Mouse (Mus musculus) G1E (cell line): ENCODE measurements at regions not wholly inside any gene's neighbourhood (a gene's known extent, or its start where the extent isn't known, plus 50 kb on each side); places are given as distances from the start of the nearest gene placed in this dataset.

Experiments used
- ATAC-seq: 2 replicates; pipeline ENCODE4 v1.8.0; 2016; ENCODE audit warnings: mild to moderate bottlenecking; ENCODE audit not compliant: insufficient number of reproducible peaks, poor library complexity, low FRiP score, severe bottlenecking; ENCODE audit errors: extremely low read depth
- DNase-seq: peaks from one replicate; pipeline ENCODE4 v3.0.0; 2012; ENCODE audit warnings: low spot score
- H3K27me3 ChIP-seq: 2 replicates; pipeline ENCODE4 v1.6.1; 2012; ENCODE audit warnings: mild to moderate bottlenecking, low read length, inconsistent platforms; ENCODE audit not compliant: insufficient read depth
- H3K36me3 ChIP-seq: replicated peaks from 2 replicates; pipeline ENCODE3; 2012; ENCODE audit warnings: mild to moderate bottlenecking, inconsistent platforms
- H3K4me1 ChIP-seq: 2 replicates; pipeline ENCODE4 v1.6.1; 2012; ENCODE audit warnings: low read depth, low read length, inconsistent platforms, mixed read lengths; ENCODE audit not compliant: insufficient read depth
- H3K4me3 ChIP-seq: 2 replicates; pipeline ENCODE4 v1.5.1; 2012; ENCODE audit warnings: low read depth, mild to moderate bottlenecking, inconsistent platforms, low read length, moderate library complexity, mixed read lengths
- H3K9me3 ChIP-seq: replicated peaks from 2 replicates; pipeline ENCODE4 v1.6.1; 2012; ENCODE audit warnings: inconsistent platforms
- CTCF ChIP-seq: IDR thresholded peaks from 2 replicates; pipeline ENCODE4 v1.5.1; 2012; ENCODE audit warnings: low read depth, low read length, inconsistent platforms, mixed read lengths
- GATA1 ChIP-seq: IDR thresholded peaks from 2 replicates; pipeline ENCODE4 v1.6.1; 2012; ENCODE audit warnings: borderline replicate concordance, low read length, inconsistent platforms, mixed read lengths
- GATA2 ChIP-seq: IDR thresholded peaks from 2 replicates; pipeline ENCODE4 v1.6.1; 2012; ENCODE audit warnings: low read depth, low read length, inconsistent platforms, borderline replicate concordance
- POLR2AphosphoS5 ChIP-seq: IDR thresholded peaks from 2 replicates; pipeline ENCODE4 v1.6.1; 2012; ENCODE audit warnings: low read depth, low read length, inconsistent platforms; ENCODE audit not compliant: insufficient replicate concordance
- TAL1 ChIP-seq: conservative IDR thresholded peaks from 2 replicates; pipeline ENCODE4 v1.6.1; 2012; ENCODE audit warnings: low read depth, low read length, inconsistent platforms, mixed read lengths

- no peaks in the 10 kb centered on the region for H3K36me3 ChIP-seq
- DNase-seq: no peak
- H3K4me1 ChIP-seq: no peaks in the 10 kb centered on the region
- TF ChIP-seq GATA1 (no peak), POLR2AphosphoS5 (no peak)
- no peaks in the 10 kb centered on the region for H3K9me3 ChIP-seq
- no peak overlapping the region for H3K4me3 ChIP-seq
- no peak for ATAC-seq
- no peaks in the 10 kb centered on the region for H3K27me3 ChIP-seq
These were observed 104.8 kb upstream of the 1700066M21Rik start for GRCm38 (mm10) chr1:57272593-57272992.

DNA sequence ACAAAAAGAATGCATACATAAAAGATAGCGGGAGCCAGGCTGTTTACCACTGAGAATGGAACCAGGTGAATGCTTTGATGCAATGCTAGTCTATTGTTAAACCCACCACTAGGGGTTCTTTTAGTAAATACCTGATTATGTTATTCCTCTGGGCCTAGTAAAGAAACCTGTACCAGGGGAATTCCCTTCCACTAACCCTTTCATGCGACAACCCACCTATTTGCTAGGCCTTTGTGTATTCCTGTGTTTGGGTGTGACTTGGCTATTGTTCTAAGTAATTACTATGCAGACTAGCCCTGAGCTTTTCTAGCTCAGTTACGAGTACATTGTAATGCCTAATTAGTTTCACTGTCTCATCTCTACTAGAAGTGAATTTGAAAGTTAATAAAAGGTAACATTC, 95.9 kb upstream of the 1700066M21Rik start:
- TF ChIP-seq CTCF: no peak
- TF ChIP-seq GATA2: no peak
- no peak for TF ChIP-seq GATA1
- no peak for TF ChIP-seq TAL1
- TF ChIP-seq POLR2AphosphoS5: no peak
- H3K36me3 ChIP-seq: no peaks in the 10 kb centered on the region
- H3K9me3 ChIP-seq: no peaks in the 10 kb centered on the region
- no peaks in the 10 kb centered on the region for H3K4me1 ChIP-seq
- H3K4me3 ChIP-seq: no peak overlapping the region
- no peak for DNase-seq
- no peaks in the 10 kb centered on the region for H3K27me3 ChIP-seq
- no peak for ATAC-seq

DNA sequence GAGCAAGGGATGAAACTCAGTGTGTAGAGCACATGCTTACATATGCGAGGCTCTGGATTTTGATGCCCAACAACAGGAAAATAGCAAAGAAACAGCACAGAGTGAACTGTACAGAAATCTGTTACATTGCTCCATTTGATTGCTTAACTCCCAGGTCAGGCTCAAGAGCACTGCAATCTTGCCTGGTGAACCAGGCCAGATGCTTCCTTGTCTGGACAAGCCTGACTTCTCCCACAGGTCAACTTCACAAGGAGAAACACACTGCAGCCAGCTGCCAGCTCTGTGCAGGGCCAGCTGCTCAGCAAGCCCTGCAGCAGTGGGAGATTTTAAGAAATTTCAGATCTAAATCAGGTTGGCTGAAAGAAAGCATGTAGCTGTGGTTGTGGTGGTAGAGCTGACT, 81.2 kb upstream of the 1700066M21Rik start:
- DNase-seq (no peak), ATAC-seq (no peak)
- Histone ChIP-seq H3K9me3 (no peaks in the 10 kb centered on the region), H3K36me3 (no peaks in the 10 kb centered on the region), H3K4me1 (no peaks in the 10 kb centered on the region), H3K4me3 (no peak overlapping the region), H3K27me3 (no peaks in the 10 kb centered on the region)
- TF ChIP-seq TAL1: no peak
- no peak for TF ChIP-seq GATA2
- TF ChIP-seq GATA1: no peak
- no peak for TF ChIP-seq POLR2AphosphoS5
- no peak for TF ChIP-seq CTCF

- H3K4me3 ChIP-seq: no peak overlapping the region
- no peaks in the 10 kb centered on the region for H3K36me3 ChIP-seq
- DNase-seq (no peak), ATAC-seq (no peak)
- no peaks in the 10 kb centered on the region for H3K4me1 ChIP-seq
- no peak for TF ChIP-seq POLR2AphosphoS5
- no peak for TF ChIP-seq GATA2
- TF ChIP-seq CTCF: no peak
- no peak for TF ChIP-seq TAL1
- no peak for TF ChIP-seq GATA1
- no peaks in the 10 kb centered on the region for H3K27me3 ChIP-seq
- no peaks in the 10 kb centered on the region for H3K9me3 ChIP-seq
These were observed 78.9 kb upstream of the 1700066M21Rik start for GRCm38 (mm10) chr1:57298557-57298956.

DNA sequence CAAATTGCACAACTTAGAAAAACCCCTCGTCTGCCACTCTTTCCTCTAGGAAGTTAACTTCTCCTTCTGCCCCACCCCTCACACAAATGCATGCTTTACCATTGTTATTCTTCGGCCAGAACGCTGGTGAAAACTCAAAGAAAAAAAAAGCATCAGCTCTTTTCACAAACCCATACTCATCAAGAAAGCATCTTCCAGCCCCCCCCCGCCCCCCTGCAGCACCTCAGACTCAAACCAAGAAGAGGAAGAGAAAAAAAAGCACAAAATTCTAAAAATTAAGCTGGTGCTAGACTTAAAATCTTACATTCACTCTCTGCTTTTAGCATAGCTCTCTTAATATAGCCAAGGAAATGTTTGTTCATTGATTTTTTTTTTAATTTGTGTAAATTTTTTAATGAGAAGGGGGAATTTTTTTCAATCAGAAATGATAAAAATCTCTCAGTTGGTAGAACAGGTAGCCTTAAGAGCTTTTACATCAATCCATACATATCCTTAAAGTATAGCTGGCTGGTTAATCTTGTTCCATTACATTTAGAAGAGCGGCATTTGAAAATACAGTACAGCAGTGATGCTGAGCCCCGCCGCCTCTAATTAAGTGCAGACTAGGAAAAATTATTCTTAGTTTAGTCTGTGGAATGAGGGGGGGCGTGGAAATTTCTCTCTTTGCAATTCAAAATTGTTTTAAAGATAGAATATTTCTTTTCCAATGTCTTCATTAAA, 76.0 kb upstream of the 1700066M21Rik start:
- Histone ChIP-seq H3K4me1 (no peaks in the 10 kb centered on the region), H3K4me3 (no peak overlapping the region), H3K9me3 (no peaks in the 10 kb centered on the region), H3K36me3 (no peaks in the 10 kb centered on the region), H3K27me3 (no peaks in the 10 kb centered on the region)
- no peak for DNase-seq
- TF ChIP-seq GATA2: no peak
- TF ChIP-seq TAL1: no peak
- no peak for TF ChIP-seq GATA1
- TF ChIP-seq CTCF: no peak
- TF ChIP-seq POLR2AphosphoS5: no peak
- no peak for ATAC-seq

DNA sequence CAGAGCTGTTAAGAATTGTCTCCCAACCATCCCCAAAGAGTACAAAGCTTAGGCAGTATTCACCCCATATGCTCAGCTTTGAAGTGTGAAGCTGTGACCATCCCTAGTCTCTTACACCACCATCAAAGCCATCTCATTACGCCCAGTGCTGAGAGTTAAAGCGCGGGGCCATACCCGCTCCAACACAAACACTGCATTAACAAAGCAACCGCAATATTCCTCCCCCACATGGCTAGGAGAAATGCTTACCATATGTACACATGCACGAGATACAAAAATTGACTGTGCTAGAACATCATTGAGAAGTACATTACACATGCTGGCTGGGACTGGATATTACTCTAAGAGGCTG, 75.5 kb upstream of the 1700066M21Rik start:
- Histone ChIP-seq H3K36me3 (no peaks in the 10 kb centered on the region), H3K27me3 (no peaks in the 10 kb centered on the region), H3K9me3 (no peaks in the 10 kb centered on the region), H3K4me1 (no peaks in the 10 kb centered on the region), H3K4me3 (no peak overlapping the region)
- TF ChIP-seq CTCF (no peak), GATA2 (no peak), TAL1 (no peak), POLR2AphosphoS5 (no peak), GATA1 (no peak)
- no peak for ATAC-seq
- no peak for DNase-seq
